Mouse (Mus musculus) liver (tissue): ENCODE data around the gene Trh.
A peak's percentile ranks its signal among the peaks of the same experiment; 100 is the strongest.

ENCODE experiments used
- DNase-seq: peaks from one replicate; pipeline ENCODE4 v3.0.0-alpha.2; 2020; ENCODE audit warnings: mixed read lengths

Gene Trh

DNA sequence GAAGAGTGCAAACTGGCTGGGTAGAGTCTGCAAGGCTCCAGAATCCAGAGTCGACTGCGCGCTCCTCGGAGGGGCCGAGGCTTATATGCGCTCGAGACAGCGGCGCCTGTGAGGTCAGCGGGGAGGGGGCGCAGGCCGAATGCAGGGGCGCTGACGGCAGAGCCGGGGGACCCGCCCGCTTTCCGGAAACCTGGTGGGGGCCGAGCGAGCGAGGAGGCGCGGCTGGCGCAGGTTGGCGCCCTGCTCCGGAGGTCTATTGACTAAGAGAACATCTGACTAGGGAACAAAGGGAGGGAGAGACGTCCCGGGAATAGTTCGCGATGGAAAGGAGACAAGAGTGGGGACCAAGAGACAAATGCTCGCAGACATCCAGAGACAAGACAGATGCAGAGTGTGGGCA lies at the start of gene Trh:
Gene Trh, minus strand, starts transcription at position 60 of the 400 bp plus-strand sequence.
- DNase-seq, result no peak

DNA sequence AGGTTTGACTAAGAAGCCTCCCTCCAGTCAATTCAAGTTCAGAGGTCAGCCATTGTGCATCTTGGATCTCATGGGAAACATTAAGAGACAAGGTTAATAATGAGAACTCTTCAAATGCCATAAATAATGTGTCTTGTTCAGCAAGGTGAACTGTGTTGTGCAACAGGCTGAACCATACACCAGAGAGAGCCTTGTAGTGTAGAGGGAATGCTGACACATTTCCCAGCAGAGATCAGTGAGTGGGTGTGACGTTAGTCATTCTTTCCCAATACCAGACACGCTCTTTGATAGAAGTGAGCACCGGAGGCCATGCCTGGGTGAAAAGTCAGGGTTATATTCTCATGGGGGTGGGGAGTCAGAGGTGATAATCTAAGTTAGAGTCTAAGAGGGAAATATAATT lies 46.4 kb upstream of the Trh start:
- no peak for DNase-seq

DNA sequence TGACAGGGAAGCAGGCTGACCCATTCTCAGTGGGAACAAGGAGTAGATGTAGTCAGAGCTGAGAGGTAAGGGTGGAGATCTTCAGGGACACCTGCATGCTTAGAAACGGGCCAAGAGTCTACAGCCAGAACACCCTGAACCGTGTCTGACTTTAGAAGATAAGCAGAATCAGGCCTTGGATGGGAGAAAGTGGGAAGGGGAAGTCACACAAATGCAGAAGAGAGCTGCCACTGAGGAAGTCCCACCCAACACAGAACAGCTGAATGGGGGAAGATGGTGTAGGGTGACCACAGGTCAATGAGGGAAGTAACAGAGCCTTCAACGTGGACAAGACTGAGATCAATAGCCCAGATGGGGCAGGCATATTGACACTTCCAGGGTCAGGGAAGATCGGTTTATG lies 42.4 kb upstream of the Trh start:
- DNase-seq, result no peak

DNA sequence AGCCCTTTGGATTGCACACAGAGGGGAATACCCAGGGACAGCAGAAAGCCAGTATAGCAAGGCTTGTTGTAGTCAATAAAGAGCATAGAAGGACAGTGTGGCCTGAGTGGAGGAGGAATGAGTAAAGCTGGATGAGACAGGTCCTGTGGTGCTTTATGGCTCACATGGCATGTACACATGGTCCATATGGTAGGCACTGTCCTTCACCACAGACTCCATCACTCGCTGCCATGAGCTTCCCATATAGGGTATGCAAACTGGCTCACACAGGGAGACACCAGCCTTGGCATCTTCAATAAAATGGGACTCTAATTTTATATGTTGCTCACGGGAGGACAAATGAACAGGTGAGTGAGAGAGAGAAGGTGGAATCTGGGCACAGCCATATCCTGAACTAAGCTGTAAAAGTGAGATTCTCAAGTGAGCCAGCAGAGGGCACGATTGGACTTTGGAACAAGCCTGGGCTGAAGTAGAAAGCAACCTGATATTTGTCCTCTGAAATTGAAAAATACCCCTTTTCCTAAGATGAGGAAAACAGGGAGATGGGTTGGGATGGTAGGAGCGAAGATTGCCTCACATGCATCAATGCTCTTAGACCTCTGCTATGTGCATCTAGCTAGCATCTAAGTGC lies 41.9 kb upstream of the Trh start:
- DNase-seq, result peak; percentile 58

DNA sequence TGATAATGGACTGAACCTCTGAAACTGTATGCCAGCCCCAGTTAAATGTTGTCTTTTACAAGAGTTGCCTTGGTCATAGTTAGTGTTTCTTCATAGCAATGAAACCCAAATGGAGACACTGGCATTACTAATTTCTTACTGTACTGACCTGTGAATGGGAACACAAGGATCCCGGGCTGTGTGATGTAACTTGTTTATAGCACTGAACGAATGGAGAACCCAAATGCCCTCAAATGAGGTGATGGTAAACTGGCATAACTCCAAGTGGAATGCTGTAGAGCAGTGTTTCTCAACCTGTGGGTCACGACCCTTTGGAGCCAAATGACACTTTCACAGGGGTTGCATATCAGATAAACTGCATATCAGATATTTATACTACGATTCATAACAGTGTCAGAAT lies 41.1 kb upstream of the Trh start:
- DNase-seq, result no peak

DNA sequence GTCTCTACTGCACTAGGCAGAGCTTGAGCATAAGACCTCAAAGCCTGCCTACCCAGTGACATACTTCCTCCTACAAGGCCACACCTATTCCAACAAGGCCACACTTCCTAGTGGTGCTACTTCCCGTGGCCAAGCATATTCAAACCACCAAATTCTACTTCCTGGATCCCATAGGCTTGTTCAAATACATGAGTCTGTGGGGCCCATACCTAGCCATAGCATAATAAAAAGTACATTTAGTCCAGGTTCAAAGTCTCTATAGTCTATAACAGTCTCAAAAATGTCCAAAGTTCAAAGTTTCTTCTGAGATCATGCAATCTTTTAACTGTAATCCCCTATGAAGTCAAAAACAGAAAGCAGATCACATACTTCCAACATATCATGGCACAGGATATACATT lies 32.7 kb upstream of the Trh start:
- DNase-seq, result no peak

DNA sequence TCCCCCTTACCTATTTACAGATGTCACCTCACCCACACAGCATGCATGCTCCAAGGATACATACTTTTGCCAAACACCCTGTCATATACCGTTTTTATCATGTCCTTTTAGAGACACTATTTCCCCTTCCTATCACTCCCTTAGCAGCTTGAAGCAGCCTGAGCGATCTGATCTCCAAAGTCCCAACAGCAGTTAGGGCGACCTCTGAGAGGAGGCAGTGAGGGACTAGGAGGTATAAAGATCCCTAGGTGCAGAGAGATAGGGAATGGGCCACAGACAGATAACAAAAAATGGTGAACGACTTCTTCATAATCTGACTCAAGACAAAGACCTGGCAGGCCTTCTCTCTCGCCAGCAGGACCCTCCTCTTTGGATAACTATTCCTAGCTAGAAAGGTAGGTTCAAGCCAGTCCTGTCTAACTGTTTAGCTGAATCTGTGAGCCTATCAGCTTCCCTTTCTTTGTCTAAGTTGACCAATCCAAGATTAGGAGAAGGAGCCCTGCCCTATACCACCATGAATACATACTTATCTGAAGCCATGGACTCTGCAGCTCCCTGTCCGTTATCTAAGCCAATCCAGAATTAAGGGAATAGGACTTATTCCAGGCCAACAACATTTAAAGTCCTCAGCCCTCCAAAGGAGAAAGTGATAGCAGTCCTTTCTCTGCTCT lies 29.3 kb upstream of the Trh start:
- peak; percentile 26 for DNase-seq

DNA sequence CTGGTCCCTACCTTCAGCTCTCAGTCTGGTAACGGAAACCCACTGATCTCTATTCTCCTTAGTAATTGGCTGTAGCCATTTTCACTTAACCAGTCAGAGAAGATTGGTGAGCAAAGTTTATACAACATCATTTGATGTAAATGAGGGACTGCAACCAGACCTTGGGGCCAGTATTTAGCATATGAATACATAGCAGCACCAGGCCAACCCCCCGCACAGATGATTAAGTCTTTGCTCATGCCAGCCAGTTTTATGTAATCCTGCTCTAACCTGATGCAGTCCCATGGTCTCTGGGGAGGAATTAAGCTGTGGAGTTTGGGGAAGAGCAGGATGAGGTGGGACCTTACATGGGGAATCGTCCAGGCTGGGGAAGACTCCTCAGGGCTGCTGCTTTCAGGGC lies 28.2 kb upstream of the Trh start:
- no peak for DNase-seq

DNA sequence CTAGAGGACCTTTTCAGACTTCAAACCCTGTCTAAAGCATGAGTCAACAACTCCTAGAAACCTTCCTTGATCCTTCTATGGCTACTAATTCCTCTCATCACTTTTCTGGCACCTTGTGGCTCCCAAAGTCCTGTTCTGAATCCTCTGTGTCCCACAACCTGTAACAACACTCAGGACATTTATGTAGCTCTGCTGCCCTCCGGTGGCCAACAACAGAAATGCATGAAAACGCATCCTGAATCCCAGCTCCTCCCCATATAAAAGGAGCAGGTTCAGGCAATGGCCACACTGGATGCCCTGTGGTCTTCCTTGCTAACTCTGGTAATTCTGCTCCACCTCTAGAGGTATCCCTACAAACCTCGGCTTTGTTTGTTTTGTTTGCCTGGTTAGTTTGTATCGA lies 24.6 kb upstream of the Trh start:
- peak; percentile 75 for DNase-seq

DNA sequence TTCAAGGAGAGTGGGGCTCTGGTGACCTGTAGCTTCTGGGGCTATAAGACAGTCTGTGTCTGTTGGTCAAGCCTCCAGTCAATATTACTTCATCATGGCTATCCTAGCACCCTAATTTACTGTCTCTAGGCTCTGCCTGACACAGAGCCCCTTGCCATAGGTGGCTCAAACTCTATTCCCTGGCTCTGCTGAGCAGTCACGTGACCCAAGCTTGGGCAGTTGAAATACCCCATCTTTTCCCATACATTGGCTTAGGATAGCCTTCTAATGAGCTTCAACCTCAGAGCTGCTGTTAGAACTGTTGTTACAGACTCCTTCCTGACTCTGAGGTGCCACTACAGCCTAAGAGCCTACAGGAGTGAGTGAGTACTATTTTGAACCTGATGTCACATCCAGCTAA lies 23.6 kb upstream of the Trh start:
- DNase-seq, result no peak

DNA sequence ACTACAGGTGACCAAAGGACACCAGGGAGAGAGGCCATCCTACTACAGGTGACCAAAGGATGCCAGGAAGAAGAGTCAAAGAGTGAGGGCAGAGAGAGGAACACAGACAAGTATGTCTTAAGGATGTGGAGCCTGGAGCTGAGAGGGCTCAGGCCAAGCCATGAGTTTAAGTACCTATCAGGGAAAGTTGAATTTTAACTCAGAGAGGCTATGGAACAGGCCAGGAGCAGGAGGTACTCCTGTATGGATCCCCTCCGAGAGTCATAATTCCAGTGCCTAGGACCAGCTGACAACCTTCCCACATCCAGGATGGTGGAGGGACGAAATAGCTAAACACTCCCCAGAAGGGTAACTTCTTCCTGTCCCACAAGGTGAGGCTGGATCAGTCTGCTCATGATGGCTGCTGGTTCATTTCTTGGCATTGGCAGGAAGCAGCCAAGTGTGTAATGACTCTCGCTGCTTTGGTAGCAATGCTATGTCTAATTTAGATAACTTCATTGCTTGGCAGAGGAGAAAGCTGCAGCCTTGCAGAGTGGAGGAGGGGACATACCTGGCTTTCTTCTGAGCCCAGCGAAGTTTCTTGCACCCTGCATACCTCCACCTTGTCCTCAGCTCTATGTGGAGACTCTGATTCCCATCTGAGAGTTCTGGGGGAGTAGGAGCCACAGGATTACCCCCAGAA lies 16.9 kb upstream of the Trh start:
- DNase-seq, result no peak

DNA sequence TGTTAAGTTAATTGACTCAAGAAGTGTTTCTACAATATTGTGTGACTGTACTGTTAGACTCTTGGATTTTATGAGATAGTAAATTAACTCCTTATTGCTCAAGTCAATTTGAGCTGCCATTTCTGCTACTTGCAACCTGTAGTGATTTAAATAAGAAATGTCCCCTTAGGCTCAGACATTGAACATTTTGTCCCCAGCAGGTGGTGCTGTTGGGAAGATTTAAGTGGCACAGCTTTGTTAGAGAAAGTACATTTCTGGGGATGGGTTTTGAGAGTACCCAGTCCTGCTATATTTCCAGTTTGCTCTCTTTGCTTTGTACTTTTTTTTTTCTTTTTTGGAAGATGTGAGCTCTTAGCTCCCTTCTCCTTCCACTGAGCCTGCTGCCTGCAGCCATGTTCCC lies 10.9 kb upstream of the Trh start:
- DNase-seq, result no peak

DNA sequence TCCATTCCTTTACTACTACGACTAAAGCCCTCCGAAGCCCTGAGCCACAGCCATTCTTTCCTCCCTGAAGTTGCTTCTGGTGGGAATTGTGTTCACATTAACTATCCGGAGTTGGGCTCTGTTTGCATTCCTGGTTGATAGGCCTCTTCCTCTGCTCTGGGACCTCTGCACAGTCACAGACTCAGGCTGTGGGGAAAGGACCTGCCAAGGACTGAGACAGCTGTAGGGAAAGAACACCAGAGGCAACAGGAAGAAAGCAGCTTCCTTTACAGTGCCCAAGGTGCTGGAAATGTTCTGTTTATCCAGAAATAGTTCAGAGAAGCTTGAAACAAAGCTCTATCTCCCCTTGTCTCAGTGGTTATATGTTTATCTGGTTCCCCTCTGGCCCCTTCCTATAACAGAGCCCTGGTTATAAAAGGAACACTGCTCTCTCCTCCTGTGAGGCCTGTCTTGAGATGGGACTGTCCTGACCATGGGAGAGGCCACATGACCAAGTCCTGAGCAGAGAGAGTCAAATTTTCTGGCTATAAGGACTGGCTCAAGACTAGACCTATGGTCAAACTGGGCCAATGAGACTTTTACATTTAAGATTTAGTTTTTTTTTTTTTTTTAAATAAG lies 8.9 kb upstream of the Trh start:
- no peak for DNase-seq

DNA sequence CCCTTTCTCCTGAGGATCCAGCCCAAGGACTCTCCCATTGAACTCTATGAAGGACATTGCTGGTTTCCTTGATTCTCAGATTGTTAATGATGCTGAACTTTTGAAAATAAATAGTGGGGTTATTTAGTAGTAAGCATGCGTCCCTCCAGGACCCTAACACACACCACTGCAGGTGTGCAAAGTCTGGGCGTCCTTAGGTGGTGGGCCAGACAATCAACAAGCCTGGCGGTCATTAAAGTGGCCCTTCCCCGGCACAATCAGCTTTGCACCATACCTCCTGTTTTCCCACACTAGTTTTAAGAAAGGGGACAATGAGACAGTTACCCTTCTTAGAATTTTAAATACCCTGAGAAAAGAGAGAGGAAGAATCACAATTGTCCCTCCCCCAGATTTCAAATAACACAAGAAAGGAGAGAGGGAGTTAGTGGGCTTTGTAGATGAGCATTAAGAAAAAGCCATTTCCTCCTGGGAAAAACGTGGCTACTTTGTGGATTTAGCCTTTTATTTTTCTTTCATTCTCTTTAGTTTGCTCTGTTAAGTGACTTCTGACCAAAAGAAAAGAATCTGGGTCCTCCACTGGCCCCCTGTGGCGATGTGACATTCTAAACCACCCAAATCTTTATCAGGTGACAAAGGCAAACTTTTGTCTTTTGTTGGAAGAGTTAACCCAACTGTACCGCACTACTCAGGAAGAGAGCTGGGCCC lies 2.9 kb upstream of the Trh start:
- no peak for DNase-seq

DNA sequence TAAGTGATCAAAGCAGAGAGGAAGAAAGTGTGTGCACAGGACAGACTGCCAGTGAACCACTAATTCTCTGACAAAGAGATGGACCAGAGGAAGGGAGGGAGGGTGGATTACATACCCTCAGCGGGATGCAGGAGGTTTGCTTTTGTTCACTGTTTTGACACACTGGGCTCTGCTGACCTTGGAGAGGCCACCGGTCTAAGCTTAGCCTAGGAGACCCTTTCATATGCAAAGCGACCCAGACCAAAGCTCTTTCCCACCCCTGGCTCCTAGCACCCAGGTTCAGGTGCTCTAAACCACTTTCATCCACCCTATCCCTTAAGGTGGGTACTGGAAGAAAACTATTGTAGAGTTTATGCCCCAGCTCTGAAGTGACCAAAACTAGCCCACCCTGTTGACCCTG lies 1.9 kb upstream of the Trh start:
- no peak for DNase-seq

DNA sequence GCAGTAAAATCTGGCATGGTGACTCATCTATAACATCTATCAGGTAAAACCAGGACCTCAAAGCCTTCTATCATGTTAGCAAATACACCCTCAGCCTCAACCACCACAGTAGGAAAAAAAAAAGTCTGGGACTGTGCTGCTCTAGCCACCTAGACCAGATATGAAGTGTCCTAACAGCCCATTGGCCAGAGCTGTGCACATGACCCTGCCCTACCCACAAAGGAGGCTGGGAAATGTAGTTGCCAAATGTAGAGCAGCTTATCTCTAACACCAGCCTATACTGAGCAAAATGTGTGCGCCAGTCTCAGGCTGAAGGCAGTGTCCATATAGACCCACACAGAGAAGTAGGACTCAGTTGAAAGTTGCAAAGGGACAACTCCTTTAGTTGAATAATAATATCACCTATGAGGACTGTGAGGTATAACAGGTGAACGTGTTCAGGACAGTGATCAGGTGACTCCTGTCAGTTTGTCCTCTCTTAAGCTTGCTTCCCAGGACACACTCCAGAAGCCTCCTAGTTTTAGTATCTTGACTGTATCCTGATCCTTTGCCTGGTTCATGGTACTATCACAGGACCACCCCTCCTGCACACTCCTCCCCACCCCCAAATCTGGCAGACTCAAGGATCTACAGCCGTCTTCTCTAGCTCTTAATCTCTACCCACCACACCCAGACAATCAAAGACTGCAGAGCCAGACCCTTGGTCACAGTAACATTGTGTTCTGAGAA lies 3.1 kb downstream of the Trh start:
- DNase-seq, result peak; percentile 70

DNA sequence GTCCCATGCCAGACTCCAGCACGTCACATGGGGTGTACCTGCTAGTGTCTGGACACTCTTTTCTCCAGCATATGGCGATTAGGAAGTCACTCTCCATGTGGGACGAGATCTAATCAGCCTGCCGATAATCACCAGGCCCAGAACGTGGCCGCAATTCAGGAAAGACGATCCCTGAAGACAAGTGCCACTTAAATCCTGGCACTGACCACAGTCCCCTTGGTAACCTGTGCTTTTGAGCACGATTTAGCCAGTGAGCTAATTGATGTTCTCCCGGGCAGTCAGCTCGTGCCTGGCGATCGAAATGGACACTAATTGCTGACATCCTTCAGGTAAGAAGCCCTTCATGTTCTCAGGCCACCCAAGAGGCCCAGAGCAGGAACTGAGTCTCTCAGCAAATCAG lies 9.4 kb downstream of the Trh start:
- no peak for DNase-seq

DNA sequence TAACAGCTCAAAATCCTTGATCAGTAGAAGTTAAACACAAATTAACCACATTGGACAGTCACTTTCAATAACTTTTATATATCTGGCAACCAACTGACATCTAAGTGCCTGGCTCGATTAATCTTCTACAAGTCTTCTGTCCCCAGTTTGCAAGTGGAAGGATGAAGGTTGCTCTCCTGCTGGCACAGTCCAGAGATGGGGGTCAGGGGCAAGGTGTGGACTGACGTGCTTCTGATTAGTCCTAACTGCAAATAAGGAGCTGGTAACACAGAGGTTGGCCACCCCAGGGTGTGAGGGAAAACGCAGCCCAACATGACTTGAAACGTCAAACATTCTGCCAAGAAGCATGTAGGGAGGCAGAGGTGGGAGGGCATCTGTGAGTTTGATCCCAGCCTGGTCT lies 12.7 kb downstream of the Trh start:
- DNase-seq, result no peak

DNA sequence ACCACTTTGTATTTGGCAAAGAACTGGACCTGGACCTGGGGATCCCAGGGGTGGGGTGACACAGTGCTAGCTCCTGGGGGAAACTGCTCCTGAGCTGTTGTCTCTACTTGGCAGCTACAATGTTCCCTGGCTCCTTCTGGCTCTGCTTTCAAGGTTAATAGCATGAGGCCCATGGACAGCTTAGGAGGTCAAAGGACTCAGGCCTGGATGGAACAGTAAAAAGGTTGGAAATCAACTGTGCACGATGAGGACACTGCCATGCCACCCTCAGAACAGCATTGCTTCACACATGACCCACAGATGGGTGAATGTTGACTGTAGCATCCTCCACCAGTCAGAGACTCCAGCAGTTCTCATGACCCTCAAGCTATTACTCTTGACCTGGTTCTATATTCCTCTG lies 13.1 kb downstream of the Trh start:
- DNase-seq, result no peak

DNA sequence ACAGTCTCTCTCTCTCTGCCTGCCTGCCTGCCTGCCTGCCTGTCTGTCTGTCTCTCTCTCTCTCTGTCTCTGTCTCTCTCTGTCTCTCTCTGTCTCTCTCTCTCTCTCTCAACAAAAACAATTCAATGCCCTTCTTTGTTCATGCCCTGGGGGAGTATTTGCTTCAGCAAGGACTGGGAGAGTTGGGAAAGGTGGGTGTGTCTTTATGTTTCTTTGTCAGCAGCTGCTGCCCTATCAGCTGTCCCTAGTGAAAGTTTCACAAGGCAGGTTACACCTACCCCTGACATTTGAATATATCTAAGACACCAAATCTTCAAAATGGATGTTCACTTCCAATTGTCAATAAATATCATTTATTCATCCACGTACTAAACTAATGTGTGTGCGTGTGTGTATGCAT lies 14.9 kb downstream of the Trh start:
- no peak for DNase-seq

DNA sequence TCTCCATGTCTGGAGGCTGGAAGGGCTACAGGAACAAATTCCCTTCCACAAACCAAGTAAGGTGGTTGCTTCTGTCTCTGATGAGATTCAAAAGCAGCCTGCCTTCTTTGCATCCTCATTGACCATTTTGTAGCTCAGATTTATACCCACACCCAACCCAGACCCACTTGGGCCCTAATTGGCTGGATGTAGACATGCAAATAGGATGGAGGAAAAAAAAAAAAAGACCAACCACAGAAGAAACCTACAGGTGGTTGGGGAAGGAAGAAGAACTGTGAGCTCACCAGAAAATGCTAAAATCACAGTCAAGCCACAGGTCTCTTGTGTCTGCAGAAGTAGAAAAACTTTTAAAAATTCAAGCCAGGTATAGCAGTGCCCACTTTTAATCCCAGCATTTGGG lies 15.3 kb downstream of the Trh start:
- DNase-seq, result no peak

DNA sequence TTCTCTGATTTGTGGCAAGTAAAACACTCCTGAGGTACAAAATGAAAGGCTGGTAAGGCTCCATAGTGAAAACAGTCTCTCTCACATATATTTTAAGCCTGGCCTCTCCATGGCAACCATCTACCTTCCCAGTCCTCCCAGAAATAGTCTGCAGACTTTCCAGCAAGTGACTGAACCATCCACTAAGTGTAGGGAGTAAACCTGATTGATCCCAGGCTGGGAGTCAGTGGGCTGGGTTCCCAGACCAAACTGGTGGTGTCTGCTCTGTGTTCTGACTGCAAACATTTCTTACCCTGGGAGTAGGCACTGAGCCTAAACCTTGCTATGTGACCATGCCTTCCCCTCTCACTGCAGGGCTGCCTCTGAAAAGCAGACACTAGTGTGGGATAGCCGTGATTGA lies 19.5 kb downstream of the Trh start:
- DNase-seq, result no peak

DNA sequence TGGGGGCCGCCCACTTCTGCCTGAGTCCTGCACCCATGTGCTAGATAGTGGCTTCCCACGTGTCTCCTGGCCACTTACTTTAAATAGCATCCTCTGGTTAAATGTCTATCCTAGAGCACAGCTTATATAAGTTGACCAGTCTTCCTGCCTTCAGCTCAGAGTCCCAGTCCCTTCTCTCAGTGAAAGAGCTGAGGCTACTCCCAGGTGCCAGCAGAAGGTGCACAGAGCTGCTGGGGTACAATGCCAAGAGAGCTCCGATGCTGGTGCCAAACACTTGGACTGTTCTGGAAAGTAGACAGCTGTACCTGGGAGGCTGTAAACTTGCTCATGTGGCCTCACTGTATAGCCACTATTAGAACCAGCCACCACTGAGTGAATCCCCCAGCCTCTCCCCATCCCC lies 22.4 kb downstream of the Trh start:
- no peak for DNase-seq
